Mouse (Mus musculus): Measurements from ENCODE around the gene Pomgnt2. TPM values are rescaled to one million over a fixed set of nuclear protein-coding genes. Genes with fewer than 3 reads are reported as not detected.

The Pomgnt2 gene
- total RNA-seq, 2 experiments from 2014 or later = 38.6 to 38.8 TPM

GRCm38 (mm10) chr9:122018782-122019395 lies 22.0 kb upstream of the Pomgnt2 start:
- peak; percentile 74 to 76 for DNase-seq (ENCODE audit: low spot score in 2 of 2)
- intact Hi-C loops (cut with DNase I) = loop anchor here (5.0 to 10.0 kb wide), 5 partner anchors 103 to 296 kb away; no protein-coding TSS in a partner anchor

GRCm38 (mm10) chr9:122018079-122018478 lies 21.2 kb upstream of the Pomgnt2 start:
- intact Hi-C loops (cut with DNase I) = loop anchor here (5.0 to 10.0 kb wide), 5 partner anchors 104 to 297 kb away; no protein-coding TSS in a partner anchor
- DNase-seq (ENCODE audit: low spot score in 2 of 2) = no peak

- intact Hi-C loops (cut with DNase I) = loop anchor here (10.0 kb wide), 2 partner anchors 211 to 301 kb away; no protein-coding TSS in a partner anchor
- DNase-seq (ENCODE audit: low spot score in 2 of 2) = peak; percentile 85 to 90
These were observed 17.3 kb upstream of the Pomgnt2 start for GRCm38 (mm10) chr9:122014241-122014667.

- DNase-seq (ENCODE audit: low spot score in 2 of 2) = no peak
- intact Hi-C loops (cut with DNase I) = loop anchor here (10.0 kb wide), 2 partner anchors 211 to 301 kb away; no protein-coding TSS in a partner anchor
These were observed 16.7 kb upstream of the Pomgnt2 start for GRCm38 (mm10) chr9:122013629-122014028.

- peak in 1 of 2 experiments; percentile 29 for DNase-seq (ENCODE audit: low spot score in 2 of 2)
These were observed 15.9 kb upstream of the Pomgnt2 start for GRCm38 (mm10) chr9:122012816-122013215.

GRCm38 (mm10) chr9:122010751-122011150 lies 13.8 kb upstream of the Pomgnt2 start:
- intact Hi-C loops (cut with DNase I) = loop anchor here (10.0 kb wide), 2 partner anchors 214 to 304 kb away; no protein-coding TSS in a partner anchor
- DNase-seq (ENCODE audit: low spot score in 2 of 2) = no peak

More at GRCm38 (mm10) chr9:122012816-122013215, 15.9 kb upstream of the Pomgnt2 start:
- intact Hi-C loops (cut with DNase I) = loop anchor here (10.0 kb wide), 2 partner anchors 212 to 302 kb away; no protein-coding TSS in a partner anchor

GRCm38 (mm10) chr9:122008876-122009275 lies 12.0 kb upstream of the Pomgnt2 start:
- peak; percentile 17 to 66 for DNase-seq (ENCODE audit: low spot score in 2 of 2)
- intact Hi-C loops (cut with DNase I) = no loop called here

GRCm38 (mm10) chr9:122006609-122007008 lies 9.7 kb upstream of the Pomgnt2 start:
- intact Hi-C loops (cut with DNase I) = no loop called here
- no peak for DNase-seq (ENCODE audit: low spot score in 2 of 2)

- no peak for DNase-seq (ENCODE audit: low spot score in 2 of 2)
- intact Hi-C loops (cut with DNase I) = no loop called here
These were observed 9.3 kb upstream of the Pomgnt2 start for GRCm38 (mm10) chr9:122006175-122006574.

- intact Hi-C loops (cut with DNase I) = no loop called here
- no peak for DNase-seq (ENCODE audit: low spot score in 2 of 2)
These were observed 1.1 kb upstream of the Pomgnt2 start for GRCm38 (mm10) chr9:121997978-121998377.

GRCm38 (mm10) chr9:121995508-121996131 lies 1.3 kb downstream of the Pomgnt2 start:
- DNase-seq (ENCODE audit: low spot score in 2 of 2) = peak; percentile 82 to 90
- intact Hi-C loops (cut with DNase I) = no loop called here

- no peak for DNase-seq (ENCODE audit: low spot score in 2 of 2)
- intact Hi-C loops (cut with DNase I) = no loop called here
These were observed 1.8 kb downstream of the Pomgnt2 start for GRCm38 (mm10) chr9:121995077-121995476.

- no peak for DNase-seq (ENCODE audit: low spot score in 2 of 2)
- intact Hi-C loops (cut with DNase I) = no loop called here
These were observed 3.9 kb downstream of the Pomgnt2 start for GRCm38 (mm10) chr9:121993047-121993446.

GRCm38 (mm10) chr9:121991041-121991440 lies 5.9 kb downstream of the Pomgnt2 start:
- intact Hi-C loops (cut with DNase I) = no loop called here
- DNase-seq (ENCODE audit: low spot score in 2 of 2) = peak; percentile 48 to 78

- no peak for DNase-seq (ENCODE audit: low spot score in 2 of 2)
- intact Hi-C loops (cut with DNase I) = loop anchor here (5.0 to 10.0 kb wide), 2 partner anchors 107 to 145 kb away; no protein-coding TSS in a partner anchor
These were observed 7.4 kb downstream of the Pomgnt2 start for GRCm38 (mm10) chr9:121989536-121989935.

GRCm38 (mm10) chr9:121988910-121989309 lies 8.0 kb downstream of the Pomgnt2 start:
- DNase-seq (ENCODE audit: low spot score in 2 of 2) = no peak
- intact Hi-C loops (cut with DNase I) = loop anchor here (5.0 to 10.0 kb wide), 2 partner anchors 107 to 144 kb away; no protein-coding TSS in a partner anchor

- intact Hi-C loops (cut with DNase I) = loop anchor here (1.0 to 10.0 kb wide), 3 partner anchors 37 to 140 kb away; no protein-coding TSS in a partner anchor
- DNase-seq (ENCODE audit: low spot score in 2 of 2) = peak; percentile 75 to 79
These were observed 12.1 kb downstream of the Pomgnt2 start for GRCm38 (mm10) chr9:121984465-121985461.

GRCm38 (mm10) chr9:121983504-121983903 lies 13.4 kb downstream of the Pomgnt2 start:
- intact Hi-C loops (cut with DNase I) = loop anchor here (10.0 kb wide), 1 partner anchor 139 kb away; no protein-coding TSS in a partner anchor
- peak; percentile 82 to 85 for DNase-seq (ENCODE audit: low spot score in 2 of 2)

- intact Hi-C loops (cut with DNase I) = loop anchor here (1.0 to 10.0 kb wide), 2 partner anchors 34 to 138 kb away; no protein-coding TSS in a partner anchor
- DNase-seq (ENCODE audit: low spot score in 2 of 2) = peak in 1 of 2 experiments; percentile 32
These were observed 14.2 kb downstream of the Pomgnt2 start for GRCm38 (mm10) chr9:121982665-121983064.
